Mouse (Mus musculus): ENCODE measurements around the gene Upk3bl. TPM values are rescaled to one million over a fixed set of nuclear protein-coding genes. Genes with fewer than 3 reads are reported as not detected.

The Upk3bl gene
- polyA plus RNA-seq (2015; fragmentation: Nextera tagmentation; extraction: Ambion mirVana), result 0.19 TPM in 1 of 2 replicates, not detected in the other

- no peak within 1 kb of the TSS for H3K27ac ChIP-seq (ENCODE audit: low read length)
These were observed at the start of gene Upk3bl for GRCm38 (mm10) chr5:136054301-136055077. Upk3bl (plus strand) TSS chr5:136054492.

DNA sequence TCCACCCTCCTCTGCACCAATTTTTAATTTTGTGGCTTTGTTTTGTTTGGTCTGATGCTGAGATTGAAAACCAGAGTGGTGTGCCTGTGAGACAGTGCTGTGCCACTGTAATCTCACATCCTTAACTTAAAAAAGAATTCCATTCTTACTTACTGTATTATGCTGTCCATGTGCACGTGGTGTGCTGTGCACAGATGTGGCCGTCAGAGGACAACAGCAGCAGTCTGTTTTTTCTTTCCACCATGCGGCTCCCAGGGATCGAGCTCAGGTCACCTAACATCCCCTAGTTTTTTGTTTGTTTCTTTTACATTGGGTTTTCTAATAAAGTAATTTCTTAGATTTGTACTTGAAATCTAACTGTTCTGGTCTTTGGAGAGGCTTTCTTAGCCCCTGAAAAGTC, 49.8 kb upstream of the Upk3bl start:
- Histone ChIP-seq H3K27ac (ENCODE audit: low read length) (no peak overlapping the region), H3K4me2 (ENCODE audit: low read length) (no peak overlapping the region), H3K36me3 (ENCODE audit: control insufficient read depth, insufficient read depth, low read length) (no peaks in the 10 kb centered on the region), H3K4me1 (ENCODE audit: control insufficient read depth, insufficient read depth, low read length) (no peaks in the 10 kb centered on the region), H3K4me3 (ENCODE audit: low read depth, low read length) (no peak overlapping the region), H3K9me3 (replicated peaks; ENCODE audit: control insufficient read depth, low read length, poor library complexity, severe bottlenecking) (no peaks in the 10 kb centered on the region), H3K27me3 (ENCODE audit: control insufficient read depth, insufficient read depth, low read depth, low read length) (no peaks in the 10 kb centered on the region), H3K9ac (ENCODE audit: low read depth, low read length) (no peak overlapping the region)
- WGBS, result 82% methylated on average over 4 of the region's 4 CpGs
- ATAC-seq, result no peak

More at GRCm38 (mm10) chr5:136054301-136055077, at the start of gene Upk3bl:
- no peak within 1 kb of the TSS for H3K4me2 ChIP-seq (ENCODE audit: low read length)
- 0 out of 2 replicates have a peak, but pooled peaks cover 2% of the 10 kb centered on the region for H3K4me1 ChIP-seq (ENCODE audit: control insufficient read depth, insufficient read depth, low read length)
- H3K4me3 ChIP-seq (ENCODE audit: low read depth, low read length), result no peak within 1 kb of the TSS
- no peaks in the 10 kb centered on the region for H3K9me3 ChIP-seq (replicated peaks; ENCODE audit: control insufficient read depth, low read length, poor library complexity, severe bottlenecking)
- H3K27me3 ChIP-seq (ENCODE audit: control insufficient read depth, insufficient read depth, low read depth, low read length), result no peaks in the 10 kb centered on the region
- ATAC-seq, result no peak
- no peak within 1 kb of the TSS for H3K9ac ChIP-seq (ENCODE audit: low read depth, low read length)
- H3K36me3 ChIP-seq (ENCODE audit: control insufficient read depth, insufficient read depth, low read length), result no peaks in the 10 kb centered on the region
- 94% methylated on average over 11 of the region's 11 CpGs for WGBS

GRCm38 (mm10) chr5:136007745-136008144, 46.5 kb upstream of the Upk3bl start:
- Histone ChIP-seq H3K4me3 (ENCODE audit: low read depth, low read length) (no peak overlapping the region), H3K27me3 (ENCODE audit: control insufficient read depth, insufficient read depth, low read depth, low read length) (no peaks in the 10 kb centered on the region), H3K36me3 (ENCODE audit: control insufficient read depth, insufficient read depth, low read length) (peaks cover 15% of the 10 kb centered on the region), H3K9ac (ENCODE audit: low read depth, low read length) (no peak overlapping the region), H3K9me3 (replicated peaks; ENCODE audit: control insufficient read depth, low read length, poor library complexity, severe bottlenecking) (no peaks in the 10 kb centered on the region), H3K4me2 (ENCODE audit: low read length) (no peak overlapping the region), H3K27ac (ENCODE audit: low read length) (no peak overlapping the region), H3K4me1 (ENCODE audit: control insufficient read depth, insufficient read depth, low read length) (no peaks in the 10 kb centered on the region)
- ATAC-seq, result no peak
- 82% methylated on average over 7 of the region's 7 CpGs for WGBS

GRCm38 (mm10) chr5:136014877-136015276, 39.4 kb upstream of the Upk3bl start:
- H3K4me1 ChIP-seq (ENCODE audit: control insufficient read depth, insufficient read depth, low read length), result peaks cover 11% of the 10 kb centered on the region; the same call in 1 of the 2 replicates
- no peak overlapping the region for H3K27ac ChIP-seq (ENCODE audit: low read length)
- no peak overlapping the region for H3K9ac ChIP-seq (ENCODE audit: low read depth, low read length)
- ATAC-seq, result no peak
- peaks cover 14% of the 10 kb centered on the region for H3K36me3 ChIP-seq (ENCODE audit: control insufficient read depth, insufficient read depth, low read length)
- H3K4me3 ChIP-seq (ENCODE audit: low read depth, low read length), result no peak overlapping the region
- no peaks in the 10 kb centered on the region for H3K9me3 ChIP-seq (replicated peaks; ENCODE audit: control insufficient read depth, low read length, poor library complexity, severe bottlenecking)
- WGBS, result 88% methylated on average over 10 of the region's 10 CpGs
- H3K4me2 ChIP-seq (ENCODE audit: low read length), result no peak overlapping the region
- no peaks in the 10 kb centered on the region for H3K27me3 ChIP-seq (ENCODE audit: control insufficient read depth, insufficient read depth, low read depth, low read length)

DNA sequence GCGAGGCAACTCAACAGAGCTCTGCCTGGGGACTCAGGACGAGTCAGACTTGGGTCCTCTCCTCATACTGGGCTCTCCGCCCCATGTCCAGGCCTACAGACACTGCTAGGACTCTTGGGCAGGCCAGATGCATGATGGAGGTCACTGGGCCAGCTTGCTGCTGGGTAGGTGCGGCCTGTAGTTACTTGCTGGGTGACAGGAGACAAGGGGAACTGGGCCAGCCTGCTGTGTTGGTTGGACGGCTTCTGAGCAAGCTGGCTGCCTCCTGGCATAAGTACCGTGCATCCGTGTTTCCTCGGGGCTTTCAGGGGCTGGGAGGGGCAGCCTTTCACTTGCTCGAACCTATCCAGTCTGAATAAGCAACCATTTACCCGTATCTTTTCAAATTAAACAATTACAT, 38.7 kb upstream of the Upk3bl start:
- WGBS, result 77% methylated on average over 10 of the region's 10 CpGs
- H3K4me3 ChIP-seq (ENCODE audit: low read depth, low read length), result no peak overlapping the region
- no peak overlapping the region; the same call in 1 of the 2 replicates for H3K27ac ChIP-seq (ENCODE audit: low read length)
- no peak for ATAC-seq
- peaks cover 11% of the 10 kb centered on the region; the same call in 1 of the 2 replicates for H3K4me1 ChIP-seq (ENCODE audit: control insufficient read depth, insufficient read depth, low read length)
- peaks cover 10% of the 10 kb centered on the region for H3K36me3 ChIP-seq (ENCODE audit: control insufficient read depth, insufficient read depth, low read length)
- no peak overlapping the region for H3K9ac ChIP-seq (ENCODE audit: low read depth, low read length)
- H3K9me3 ChIP-seq (replicated peaks; ENCODE audit: control insufficient read depth, low read length, poor library complexity, severe bottlenecking), result no peaks in the 10 kb centered on the region
- H3K4me2 ChIP-seq (ENCODE audit: low read length), result no peak overlapping the region
- H3K27me3 ChIP-seq (ENCODE audit: control insufficient read depth, insufficient read depth, low read depth, low read length), result no peaks in the 10 kb centered on the region

DNA sequence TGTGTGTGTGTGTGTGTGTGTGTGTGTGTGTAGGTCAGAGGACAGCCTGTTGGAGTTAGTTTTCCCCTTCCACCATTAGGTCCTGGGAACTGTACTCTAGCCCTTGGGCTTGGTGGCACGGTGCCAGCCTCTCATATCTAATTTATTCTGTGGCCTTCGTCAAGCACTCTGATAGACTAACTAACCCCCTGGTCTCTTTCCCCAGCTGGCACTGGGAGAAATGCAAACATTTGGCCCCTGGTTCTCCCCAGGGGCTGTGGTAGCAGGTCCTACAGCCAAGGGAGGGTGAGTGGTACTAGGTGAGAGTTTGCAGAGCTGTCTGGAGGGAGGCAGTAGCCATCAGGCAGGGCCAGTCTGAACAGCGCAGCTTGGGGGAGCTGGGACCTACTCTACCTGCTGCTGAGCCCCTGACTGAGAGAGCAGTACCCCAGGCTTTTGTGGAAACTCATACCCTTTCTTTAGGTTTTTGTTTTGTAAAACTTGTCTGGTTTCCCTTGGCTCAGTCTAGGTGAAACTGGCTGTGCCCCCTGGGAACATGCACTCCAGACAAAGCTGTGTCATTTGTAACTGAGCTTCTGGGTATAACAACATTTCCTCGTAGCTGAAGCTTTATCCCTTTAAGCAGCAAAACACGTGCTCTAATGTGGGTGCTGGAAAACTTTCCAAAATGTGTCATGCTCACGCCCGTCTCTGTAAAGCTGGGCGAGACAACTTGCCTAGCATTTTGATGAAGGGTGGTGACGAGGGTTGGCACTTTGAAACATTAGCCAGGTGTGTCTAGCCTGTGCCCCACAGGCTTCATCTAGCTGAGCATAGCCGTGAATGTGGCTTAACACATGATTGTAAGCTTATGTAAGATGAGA, 38.0 kb upstream of the Upk3bl start:
- Histone ChIP-seq H3K36me3 (ENCODE audit: control insufficient read depth, insufficient read depth, low read length) (peaks cover 10% of the 10 kb centered on the region), H3K4me3 (ENCODE audit: low read depth, low read length) (no peak overlapping the region), H3K27me3 (ENCODE audit: control insufficient read depth, insufficient read depth, low read depth, low read length) (no peaks in the 10 kb centered on the region), H3K9me3 (replicated peaks; ENCODE audit: control insufficient read depth, low read length, poor library complexity, severe bottlenecking) (no peaks in the 10 kb centered on the region), H3K4me1 (ENCODE audit: control insufficient read depth, insufficient read depth, low read length) (peaks cover 11% of the 10 kb centered on the region; the same call in 1 of the 2 replicates), H3K9ac (ENCODE audit: low read depth, low read length) (no peak overlapping the region), H3K4me2 (ENCODE audit: low read length) (no peak overlapping the region), H3K27ac (ENCODE audit: low read length) (no peak overlapping the region)
- WGBS, result 76% methylated on average over 10 of the region's 10 CpGs
- ATAC-seq, result no peak

DNA sequence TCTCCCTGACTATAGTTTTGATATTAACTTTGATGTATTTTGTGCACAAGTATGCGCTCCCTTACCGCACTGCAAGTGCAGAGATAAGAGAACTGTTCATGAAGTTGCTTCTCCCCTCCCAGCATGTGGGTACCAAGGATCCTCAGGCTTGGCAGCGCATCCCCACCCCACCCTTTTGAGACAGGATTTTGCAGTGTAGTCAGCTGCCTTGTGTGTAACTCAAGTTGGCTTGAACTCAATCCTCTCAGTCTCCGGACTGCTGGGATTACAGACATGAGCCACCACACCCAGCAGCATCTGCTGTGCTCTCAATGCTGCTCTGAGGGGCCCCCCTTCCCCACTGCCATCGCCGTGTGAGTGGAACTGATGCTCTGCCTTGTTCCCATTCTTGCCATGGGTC, 37.0 kb upstream of the Upk3bl start:
- Histone ChIP-seq H3K4me3 (ENCODE audit: low read depth, low read length) (no peak overlapping the region), H3K4me2 (ENCODE audit: low read length) (no peak overlapping the region), H3K9ac (ENCODE audit: low read depth, low read length) (no peak overlapping the region), H3K27ac (ENCODE audit: low read length) (no peak overlapping the region), H3K4me1 (ENCODE audit: control insufficient read depth, insufficient read depth, low read length) (peaks cover 11% of the 10 kb centered on the region; the same call in 1 of the 2 replicates), H3K27me3 (ENCODE audit: control insufficient read depth, insufficient read depth, low read depth, low read length) (no peaks in the 10 kb centered on the region), H3K9me3 (replicated peaks; ENCODE audit: control insufficient read depth, low read length, poor library complexity, severe bottlenecking) (no peaks in the 10 kb centered on the region), H3K36me3 (ENCODE audit: control insufficient read depth, insufficient read depth, low read length) (peaks cover 4% of the 10 kb centered on the region)
- no peak for ATAC-seq
- WGBS, result 78% methylated on average over 6 of the region's 6 CpGs

GRCm38 (mm10) chr5:136018726-136019125, 35.6 kb upstream of the Upk3bl start:
- WGBS, result 74% methylated on average over 2 of the region's 2 CpGs
- no peaks in the 10 kb centered on the region for H3K36me3 ChIP-seq (ENCODE audit: control insufficient read depth, insufficient read depth, low read length)
- no peaks in the 10 kb centered on the region for H3K27me3 ChIP-seq (ENCODE audit: control insufficient read depth, insufficient read depth, low read depth, low read length)
- peaks cover 11% of the 10 kb centered on the region; the same call in 1 of the 2 replicates for H3K4me1 ChIP-seq (ENCODE audit: control insufficient read depth, insufficient read depth, low read length)
- H3K27ac ChIP-seq (ENCODE audit: low read length), result no peak overlapping the region
- no peak overlapping the region for H3K4me2 ChIP-seq (ENCODE audit: low read length)
- H3K9ac ChIP-seq (ENCODE audit: low read depth, low read length), result no peak overlapping the region
- H3K9me3 ChIP-seq (replicated peaks; ENCODE audit: control insufficient read depth, low read length, poor library complexity, severe bottlenecking), result no peaks in the 10 kb centered on the region
- ATAC-seq, result no peak
- H3K4me3 ChIP-seq (ENCODE audit: low read depth, low read length), result no peak overlapping the region
